Mouse (Mus musculus) left cerebral cortex, postnatal 14 days (tissue): ENCODE data around the gene Smg9. TPM values are rescaled to one million over a fixed set of nuclear protein-coding genes. Genes with fewer than 3 reads are reported as not detected.
A peak's percentile ranks its signal among the peaks of the same experiment; 100 is the strongest.
"Not testable (repeated sequence)": the region's sequence is repeated elsewhere in the genome, so short reads cannot be mapped to it uniquely, and the experiment has no call there.

ENCODE experiments used
- DNase-seq, 2 experiments: peaks; one replicate each; pipeline ENCODE4 v3.0.0; 2021 to 2022; ENCODE audit warnings: low spot score in 2 of 2, mixed read lengths in 1 of 2
- intact Hi-C: fragments of 180-260 bp; cut with DNase I; formaldehyde crosslinking; loops from one replicate; pipeline ENCODE4 v1.15.1; 2025
- total RNA-seq, 2 experiments: library from RNA; stranded (reverse); gene quantifications; 2 replicates each; pipeline ENCODE4 v1.2.3; 2021

Smg9 gene
- total RNA-seq, 2 experiments from 2014 or later: 35.5 to 39.7 TPM

DNA sequence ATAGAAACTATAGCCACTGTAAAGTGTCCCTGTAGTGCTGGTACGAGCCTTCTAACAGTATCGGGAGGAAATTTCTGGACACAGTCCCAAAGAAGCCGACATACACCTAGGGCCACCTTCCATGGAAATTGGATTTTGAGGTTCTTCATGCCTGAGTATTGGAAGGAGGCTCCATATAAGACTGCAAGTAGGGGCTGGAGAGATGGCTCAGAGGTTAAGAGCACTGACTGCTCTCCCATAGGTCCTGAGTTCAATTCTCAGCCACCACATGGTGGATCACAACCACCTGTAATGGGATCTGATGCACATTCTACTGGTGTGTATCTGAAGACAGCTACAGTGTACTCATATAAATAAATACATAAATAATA, 648 bp downstream of the Smg9 start:
- DNase-seq: no peak
- intact Hi-C loops: no loop called here

DNA sequence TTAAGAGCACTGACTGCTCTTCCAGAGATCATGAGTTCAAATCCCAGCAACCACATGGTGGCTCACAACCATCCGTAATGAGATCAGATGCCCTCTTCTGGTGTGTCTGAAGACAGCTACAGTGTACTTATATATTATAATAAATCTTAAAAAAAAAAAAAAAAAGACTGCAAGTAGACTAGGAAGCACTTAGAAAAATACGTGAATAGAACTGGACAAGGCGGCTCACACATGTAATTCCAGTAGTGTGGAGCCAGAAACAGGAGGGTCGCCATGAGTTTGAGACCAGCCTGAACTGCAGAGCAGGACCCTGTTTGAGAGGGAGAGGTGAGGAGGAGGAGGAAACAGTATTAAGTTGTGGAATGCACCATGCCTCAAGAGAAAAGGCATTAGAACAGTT, 1.1 kb downstream of the Smg9 start:
- DNase-seq, intact Hi-C loops: not testable (repeated sequence)

DNA sequence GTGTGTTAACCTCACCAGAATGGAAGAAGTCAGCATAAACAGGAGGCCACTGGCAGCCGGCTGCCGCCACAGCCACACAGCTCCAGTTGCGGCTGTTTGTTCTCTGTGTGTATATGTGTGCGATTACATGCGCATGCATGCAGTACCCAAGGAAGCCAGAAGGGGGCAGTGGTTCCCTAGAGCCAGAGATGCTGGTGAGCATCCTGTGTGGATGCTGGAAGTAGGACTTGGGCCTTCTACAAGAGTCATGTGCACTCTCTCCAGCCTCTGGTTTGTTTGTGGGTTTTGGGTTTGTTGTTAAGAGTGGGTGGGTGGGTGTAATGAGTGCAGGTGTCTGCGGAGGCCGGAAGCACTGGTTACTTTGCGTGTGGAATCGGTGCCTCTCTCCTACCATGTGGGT, 3.4 kb downstream of the Smg9 start:
- intact Hi-C loops: no loop called here
- no peak for DNase-seq

DNA sequence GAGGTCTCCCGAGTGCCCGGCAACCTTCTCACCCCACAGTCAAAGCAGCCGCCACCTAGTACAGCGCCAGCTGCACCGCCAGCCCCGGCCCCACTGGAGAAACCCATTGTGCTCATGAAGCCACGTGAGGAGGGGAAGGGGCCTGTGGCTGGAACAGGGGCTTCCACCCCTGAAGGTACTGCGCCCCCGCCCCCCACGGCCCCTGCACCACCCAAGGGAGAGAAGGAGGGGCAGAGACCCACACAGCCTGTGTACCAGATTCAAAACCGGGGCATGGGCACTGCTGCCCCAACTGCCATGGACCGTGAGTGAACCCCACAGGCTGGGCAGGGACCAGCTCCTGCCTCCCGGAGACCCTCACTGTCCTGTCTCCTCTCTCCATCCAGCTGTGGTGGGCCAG, 6.2 kb downstream of the Smg9 start:
- intact Hi-C loops: no loop called here

DNA sequence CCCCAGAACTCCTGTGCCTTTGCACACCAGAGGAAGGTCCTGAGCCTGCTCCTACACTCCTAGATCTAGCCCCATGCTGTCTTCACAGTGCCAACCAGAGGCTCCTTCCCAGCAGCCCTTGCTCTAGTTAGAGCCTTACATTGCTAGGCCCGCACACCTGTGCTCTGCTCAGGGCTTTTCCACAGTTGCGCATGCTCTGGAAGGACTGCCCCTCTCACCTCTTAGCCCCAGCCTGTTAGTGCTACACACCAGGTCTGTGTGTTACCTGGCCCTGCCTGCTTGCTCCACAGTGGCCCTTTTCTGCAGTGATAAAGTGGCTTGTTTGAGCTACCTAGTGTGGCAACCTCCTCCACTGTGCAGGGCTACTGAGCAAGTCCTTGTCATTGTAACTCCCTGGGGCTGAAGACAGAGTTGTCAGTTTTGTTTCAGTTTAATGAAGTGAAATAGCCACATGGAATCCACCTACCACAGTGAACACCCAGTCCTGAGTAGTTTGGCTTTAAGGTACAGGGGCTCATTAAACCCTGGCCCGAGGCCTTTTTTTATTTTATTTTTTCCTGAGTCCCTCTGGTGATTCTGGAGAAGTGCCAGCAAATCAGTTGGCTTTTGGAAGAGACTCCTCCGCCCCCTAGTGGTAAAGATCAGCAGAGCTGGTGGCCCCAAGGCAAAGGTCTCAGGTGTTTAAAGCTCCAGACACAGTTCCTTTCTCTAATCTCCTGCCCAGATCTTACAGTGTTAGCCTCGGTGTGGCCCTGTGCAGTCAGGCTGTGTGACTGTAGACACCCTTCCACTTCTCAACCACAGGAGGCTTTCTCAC, 7.3 kb downstream of the Smg9 start:
- intact Hi-C loops: no loop called here
- DNase-seq: peak; percentile 72 to 83

More for the DNA sequence above, 6.2 kb downstream of the Smg9 start:
- no peak for DNase-seq

DNA sequence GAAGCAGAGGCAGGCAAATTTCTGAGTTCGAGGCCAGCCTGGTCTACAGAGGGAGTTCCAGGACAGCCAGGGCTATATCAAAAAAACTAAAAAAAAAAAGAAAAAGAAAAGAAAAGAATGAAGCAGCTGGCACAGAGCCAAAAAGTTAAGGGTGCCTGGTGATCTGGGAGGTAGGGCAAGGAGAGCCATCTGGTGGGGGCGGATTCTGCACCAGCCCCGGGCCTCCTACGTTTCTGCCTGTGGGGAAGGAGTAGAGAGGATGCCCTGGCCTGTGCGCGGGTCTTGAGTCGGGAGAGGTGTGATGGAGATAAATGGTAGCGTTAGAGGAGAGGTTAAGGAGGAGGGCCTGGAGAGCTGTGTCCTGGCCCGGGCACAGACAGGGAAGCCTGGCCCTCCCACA, 8.8 kb downstream of the Smg9 start:
- intact Hi-C loops: no loop called here
- DNase-seq: no peak

DNA sequence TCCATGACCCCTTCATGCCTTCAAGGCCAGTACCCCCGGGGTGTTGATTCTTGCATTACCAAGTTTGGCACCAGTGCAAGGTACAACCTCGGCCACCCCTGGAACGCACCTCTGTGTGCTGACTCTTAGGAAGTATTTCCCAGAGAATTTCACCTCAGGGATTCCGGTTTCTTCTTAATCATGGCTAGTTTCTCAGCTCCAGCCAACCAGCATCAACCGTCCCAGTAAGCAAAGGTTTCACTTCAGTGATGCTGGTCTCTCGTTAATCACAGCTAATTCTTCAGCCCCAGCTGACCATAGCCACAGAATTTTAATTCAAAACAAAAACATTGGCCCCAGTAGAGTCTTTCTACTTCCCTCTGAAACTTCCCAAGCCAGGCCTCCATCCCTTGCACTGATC, 10.7 kb downstream of the Smg9 start:
- no peak for DNase-seq
- intact Hi-C loops: no loop called here

DNA sequence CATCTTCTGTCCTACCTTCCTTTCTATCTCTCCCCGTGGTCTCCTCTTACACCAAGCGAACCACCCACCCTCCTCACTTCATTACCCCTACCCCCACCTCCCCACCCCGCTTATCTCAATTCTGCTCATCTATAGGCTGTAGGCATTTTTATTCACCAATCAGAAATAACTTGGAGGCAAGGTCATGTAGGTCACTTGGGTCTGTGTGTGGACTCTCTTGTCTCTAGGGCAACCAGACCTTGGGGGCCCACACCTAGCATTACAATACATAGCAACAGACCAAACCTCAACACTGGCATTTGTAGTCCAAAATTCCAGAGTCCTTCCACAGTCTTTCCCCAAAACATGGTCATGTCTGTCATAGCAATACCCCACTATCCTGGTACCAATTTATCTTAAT, 11.4 kb downstream of the Smg9 start:
- intact Hi-C loops: no loop called here
- no peak for DNase-seq

DNA sequence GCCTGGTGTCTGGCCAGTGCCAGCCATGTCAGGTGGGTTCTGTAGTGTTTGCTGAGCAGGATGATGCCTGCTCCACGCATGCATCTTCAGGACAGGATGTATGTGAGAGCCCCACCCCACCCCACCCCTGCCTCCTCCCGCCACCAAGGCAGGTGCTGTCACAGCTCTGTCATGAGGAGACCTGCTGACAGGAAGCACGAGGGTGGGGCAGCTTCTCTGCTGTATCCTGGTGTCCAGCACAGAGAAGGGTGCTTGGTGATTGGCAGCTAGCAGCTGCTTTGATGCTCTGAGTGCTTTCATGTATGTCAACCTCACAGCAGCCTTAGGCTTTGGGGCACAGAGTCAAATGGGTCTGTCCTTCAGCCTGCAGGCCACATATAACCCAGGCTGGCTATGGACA, 14.2 kb downstream of the Smg9 start:
- no peak for DNase-seq
- intact Hi-C loops: no loop called here

DNA sequence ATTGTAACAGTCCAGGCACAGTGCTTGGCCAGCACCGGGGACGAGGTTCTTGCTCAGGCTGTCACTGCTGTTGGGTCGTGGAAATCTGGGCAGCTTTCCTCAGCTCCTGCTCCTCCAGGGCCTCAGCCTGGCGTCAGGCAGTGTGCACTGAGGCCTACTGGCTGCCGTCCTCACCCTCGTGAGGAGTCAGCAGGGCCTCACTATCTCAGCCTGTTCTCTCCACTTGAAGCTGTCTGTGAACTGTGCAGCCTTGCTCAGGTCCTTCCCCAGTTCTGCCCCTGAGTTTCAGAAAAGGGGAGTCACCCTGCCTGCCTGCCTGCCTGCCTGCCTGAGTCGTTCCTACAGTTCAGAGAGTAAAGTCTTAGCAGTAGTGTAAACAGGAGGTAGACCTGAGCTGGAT, 15.8 kb downstream of the Smg9 start:
- DNase-seq: no peak
- intact Hi-C loops: no loop called here

DNA sequence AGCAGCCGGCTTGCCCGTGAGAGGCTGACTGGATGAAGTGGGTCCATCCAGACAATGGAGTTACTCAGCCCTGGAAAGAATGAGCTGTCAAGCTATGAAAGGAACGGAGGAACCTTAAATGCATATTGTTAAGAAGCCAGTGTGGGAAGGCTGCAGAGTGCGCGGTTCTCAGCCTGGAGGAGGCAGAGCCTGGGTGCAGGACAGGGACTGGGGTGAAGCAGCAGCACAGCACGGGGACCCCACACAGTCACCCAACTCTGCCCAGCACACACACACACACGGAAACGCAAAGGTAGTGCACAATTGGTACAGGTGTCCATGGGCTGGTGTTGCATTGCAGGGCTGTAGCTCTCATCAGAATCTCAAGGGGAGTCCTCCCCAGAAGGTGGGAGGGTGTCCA, 20.2 kb downstream of the Smg9 start:
- no peak for DNase-seq
- intact Hi-C loops: no loop called here

DNA sequence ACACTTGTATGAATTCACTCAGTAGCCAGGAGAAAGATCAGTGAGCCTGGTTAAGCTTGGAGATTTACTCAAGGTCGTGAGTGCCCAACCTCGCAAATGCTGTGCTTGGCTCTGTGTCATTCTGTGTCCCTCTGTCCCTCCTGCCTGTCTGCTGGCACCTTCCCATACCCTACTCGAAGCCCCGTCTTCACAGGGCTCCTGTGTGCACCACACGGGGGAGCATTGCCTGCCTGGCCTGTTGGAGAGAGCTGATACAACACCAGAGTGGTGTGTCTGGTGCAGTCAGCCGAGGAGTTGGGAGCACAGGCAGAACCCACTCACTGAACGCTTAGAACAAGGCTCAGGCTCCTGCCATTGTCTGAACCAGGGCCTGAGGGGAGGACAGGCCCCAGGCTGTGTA, 22.2 kb downstream of the Smg9 start:
- intact Hi-C loops: no loop called here
- DNase-seq: no peak

DNA sequence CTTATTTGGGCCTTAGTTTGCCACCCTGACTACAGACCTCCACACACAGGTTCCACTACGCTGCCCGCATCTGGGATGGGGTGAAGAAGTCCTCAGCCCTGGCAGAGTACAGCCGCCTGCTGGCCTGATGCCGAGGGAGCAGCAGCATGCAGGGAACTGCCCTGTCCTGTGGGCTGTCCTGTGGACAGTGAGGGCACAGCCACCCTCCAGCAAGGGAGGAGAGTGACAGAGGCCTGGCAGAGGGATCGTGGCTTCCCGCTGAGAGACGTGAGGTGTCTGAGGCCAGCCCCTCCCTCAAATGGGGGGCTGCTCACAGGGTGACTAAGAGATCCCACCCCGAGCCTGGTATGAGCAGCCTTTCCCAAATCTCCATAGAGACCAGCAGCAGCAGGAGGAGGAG, 22.8 kb downstream of the Smg9 start:
- intact Hi-C loops: no loop called here
- DNase-seq: no peak

DNA sequence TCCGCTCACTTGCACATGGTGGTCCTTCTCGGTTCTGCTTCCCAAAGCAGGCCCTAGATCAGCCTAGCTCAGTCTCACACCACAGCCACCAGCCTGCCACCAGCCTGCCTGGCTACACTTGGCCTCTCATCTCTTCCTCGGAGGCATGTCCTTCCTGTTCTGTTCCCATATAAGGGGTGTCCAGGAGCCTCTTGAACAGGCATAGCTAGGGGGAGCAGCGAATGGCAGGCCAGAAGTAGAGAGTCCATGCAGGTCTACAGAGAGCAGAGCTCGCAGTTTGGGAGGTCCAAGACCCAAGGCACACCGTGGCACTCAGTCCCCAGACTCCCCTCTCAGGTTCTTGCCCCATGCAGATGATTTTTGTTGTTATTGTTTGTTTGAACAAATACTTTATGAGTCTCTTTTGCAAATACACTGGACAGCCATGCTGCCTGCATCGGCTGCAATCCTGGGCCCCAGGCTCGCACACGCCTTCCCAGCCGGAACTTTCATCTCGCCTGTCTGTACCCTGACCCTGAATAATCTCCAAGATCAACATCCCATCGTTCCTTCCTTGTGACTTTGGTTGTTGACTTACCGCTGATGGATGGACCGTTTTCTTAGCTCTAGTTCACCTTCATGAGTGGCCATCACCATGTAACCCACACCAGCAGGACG, 23.8 kb downstream of the Smg9 start:
- intact Hi-C loops: no loop called here
- DNase-seq: no peak

DNA sequence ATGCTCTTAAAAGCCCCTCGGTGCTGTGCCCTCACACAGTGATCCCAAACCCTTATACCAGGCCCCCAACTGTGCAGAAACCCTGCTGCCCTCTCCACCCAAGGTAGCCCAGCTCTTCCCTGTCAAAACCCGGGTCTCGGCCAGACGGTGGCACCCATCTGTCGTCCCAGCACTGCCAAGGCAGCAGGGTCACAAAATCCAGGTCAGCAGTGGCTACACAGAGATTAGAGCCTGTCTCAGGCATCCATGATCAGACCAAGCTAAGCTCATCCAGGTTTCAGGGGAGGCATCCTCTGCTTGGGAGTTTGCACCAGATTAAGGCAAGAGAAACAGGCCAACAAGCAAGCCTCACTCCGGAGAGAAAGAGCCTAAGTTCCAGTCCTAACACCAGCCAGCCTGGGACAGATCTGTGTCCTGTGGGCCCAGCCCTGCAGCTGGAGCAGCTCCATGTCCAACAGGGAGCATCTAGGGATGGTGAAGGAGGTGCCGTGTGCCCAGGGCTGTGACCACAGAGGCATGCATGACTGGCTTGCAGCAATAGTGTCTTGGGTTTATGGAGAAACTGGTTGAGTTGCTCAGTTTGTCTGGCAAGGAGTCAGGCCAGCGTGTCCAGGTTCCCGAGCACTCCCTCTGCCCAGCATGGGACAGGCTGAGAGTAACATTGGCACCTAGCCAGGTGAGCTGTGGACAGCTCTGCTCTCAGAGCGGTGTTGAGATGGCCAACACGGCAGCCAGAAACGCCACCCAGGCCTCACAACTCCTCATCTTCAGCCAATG, 24.7 kb downstream of the Smg9 start:
- intact Hi-C loops: no loop called here
- no peak for DNase-seq

DNA sequence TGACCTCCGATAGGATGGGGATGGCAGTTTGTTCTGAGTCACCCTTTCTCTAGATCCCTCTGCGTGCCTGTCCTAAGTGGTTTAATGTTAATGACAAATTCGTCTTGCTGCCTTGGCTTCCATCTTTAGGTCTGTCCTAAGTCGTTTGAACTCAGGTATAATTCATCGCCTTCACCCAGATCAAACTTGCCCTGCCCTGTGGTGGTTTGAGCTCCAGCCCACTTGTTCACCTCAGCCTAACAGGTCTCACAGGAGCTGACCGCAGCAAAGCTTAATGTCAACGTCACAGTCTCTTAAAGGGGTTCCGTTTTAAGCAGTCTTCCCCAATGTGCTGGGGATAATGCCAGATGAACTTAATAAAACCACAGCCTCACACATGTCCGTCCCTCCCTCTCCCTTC, 26.5 kb downstream of the Smg9 start:
- DNase-seq: no peak
- intact Hi-C loops: no loop called here

DNA sequence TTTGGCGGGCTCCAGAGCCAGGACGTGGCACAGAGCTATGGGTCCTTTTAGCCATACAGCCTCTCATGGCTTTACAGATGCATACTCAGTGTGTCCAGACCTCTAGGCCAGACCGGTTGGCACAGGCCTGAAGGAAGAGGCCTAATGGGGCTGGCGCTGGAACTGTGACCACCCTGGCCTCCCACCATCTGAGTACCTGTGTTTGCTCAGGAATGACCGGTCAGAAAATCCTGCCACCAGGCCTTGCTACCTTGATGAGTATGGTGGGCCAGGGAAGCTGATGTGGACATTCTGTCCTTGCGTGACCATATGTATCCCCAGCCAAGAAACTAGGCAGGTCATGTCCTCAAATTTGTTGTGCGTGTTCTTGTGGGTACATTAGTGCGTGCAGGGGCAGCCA, 27.7 kb downstream of the Smg9 start:
- intact Hi-C loops: no loop called here
- DNase-seq: no peak

DNA sequence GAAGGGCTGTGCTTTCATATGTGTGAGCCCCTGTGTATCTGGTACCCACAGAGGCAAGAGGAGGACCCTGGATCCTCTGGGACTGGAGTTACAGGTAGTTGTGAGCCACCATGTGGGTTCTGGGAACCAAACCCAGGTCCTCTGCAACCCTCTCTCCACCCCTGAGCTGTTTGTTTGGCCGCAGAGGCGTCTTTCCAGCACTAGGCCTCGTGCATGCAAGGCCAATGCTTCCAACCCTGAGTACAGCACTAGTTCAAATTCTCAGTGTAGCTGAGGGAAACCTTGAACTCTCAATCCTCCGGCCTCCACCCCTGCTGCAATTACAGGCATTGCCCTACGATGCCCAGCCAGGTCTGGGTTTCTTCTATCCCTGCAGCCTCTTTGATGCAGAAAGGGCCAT, 29.3 kb downstream of the Smg9 start:
- no peak for DNase-seq
- intact Hi-C loops: no loop called here

DNA sequence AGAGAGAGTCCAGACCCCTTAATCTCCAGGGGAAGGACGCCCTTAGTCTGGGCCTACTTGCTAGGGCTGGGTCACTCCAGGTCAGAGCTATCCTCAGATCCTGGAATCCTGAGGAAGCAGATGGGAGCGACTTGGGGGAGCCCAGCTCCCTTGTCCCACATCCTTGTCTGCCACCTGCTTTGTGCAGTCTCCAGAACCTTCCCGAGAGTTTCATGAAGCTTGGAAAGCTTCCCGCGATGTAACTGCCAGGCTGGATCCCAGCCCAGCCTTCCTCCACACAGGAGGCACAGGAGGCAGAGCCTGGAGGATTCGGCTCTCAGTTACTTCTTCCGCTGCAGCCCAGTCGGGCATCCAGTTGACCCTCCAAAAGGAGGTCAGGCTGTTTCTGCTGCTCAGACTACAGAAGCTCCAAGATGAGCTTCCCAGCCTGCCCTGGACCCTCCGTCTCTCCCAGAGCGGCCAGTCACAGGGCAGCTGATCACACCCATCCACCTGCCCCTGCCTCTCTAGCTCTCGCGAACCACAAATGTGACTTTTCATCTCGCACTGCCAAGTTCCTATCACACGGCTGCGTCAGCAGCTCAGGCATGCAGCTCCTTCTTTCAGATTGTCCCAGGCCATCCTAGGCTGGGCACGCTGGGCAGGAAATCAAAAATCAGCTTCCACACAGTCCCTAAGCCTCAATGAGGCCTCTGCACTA, 30.1 kb downstream of the Smg9 start:
- DNase-seq: peak; percentile 80 to 91
- intact Hi-C loops: no loop called here
